Mouse (Mus musculus) c-Kit-positive CD71-positive TER-119-negative erythroid progenitor cells, embryonic 14.5 days (primary cell): ENCODE results near the gene Tmc7.

Experiments
- DNase-seq: peaks from one replicate; pipeline ENCODE4 v3.0.0-alpha.2; 2013; ENCODE audit warnings: low read depth

The Tmc7 gene

GRCm38 (mm10) chr7:118585856-118586255 lies 1.3 kb upstream of the Tmc7 start:
- no peak for DNase-seq

- no peak for DNase-seq
These were observed 390 bp upstream of the Tmc7 start for GRCm38 (mm10) chr7:118584926-118585325.

GRCm38 (mm10) chr7:118583821-118584220 lies 715 bp downstream of the Tmc7 start:
- no peak for DNase-seq

- DNase-seq = no peak
These were observed 4.6 kb downstream of the Tmc7 start for GRCm38 (mm10) chr7:118579938-118580337.

GRCm38 (mm10) chr7:118578269-118578668 lies 6.3 kb downstream of the Tmc7 start:
- no peak for DNase-seq

GRCm38 (mm10) chr7:118572039-118572438 lies 12.5 kb downstream of the Tmc7 start:
- DNase-seq = no peak

- DNase-seq = no peak
These were observed 13.2 kb downstream of the Tmc7 start for GRCm38 (mm10) chr7:118571350-118571749.

- no peak for DNase-seq
These were observed 15.4 kb downstream of the Tmc7 start for GRCm38 (mm10) chr7:118569121-118569543.

- no peak for DNase-seq
These were observed 30.2 kb downstream of the Tmc7 start for GRCm38 (mm10) chr7:118554290-118554689.

- no peak for DNase-seq
These were observed 30.7 kb downstream of the Tmc7 start for GRCm38 (mm10) chr7:118553881-118554280.

- no peak for DNase-seq
These were observed 37.1 kb downstream of the Tmc7 start for GRCm38 (mm10) chr7:118547451-118547850.

- no peak for DNase-seq
These were observed 40.4 kb downstream of the Tmc7 start for GRCm38 (mm10) chr7:118544128-118544527.

GRCm38 (mm10) chr7:118535076-118535475 lies 49.5 kb downstream of the Tmc7 start:
- no peak for DNase-seq

- no peak for DNase-seq
These were observed 50.2 kb downstream of the Tmc7 start for GRCm38 (mm10) chr7:118534326-118534725.

- DNase-seq = peak; percentile 99
These were observed 51.4 kb downstream of the Tmc7 start, which contains the start of gene Coq7 for GRCm38 (mm10) chr7:118533178-118533578. Gene Coq7 (minus strand): TSS chr7:118533356.

GRCm38 (mm10) chr7:118532519-118533177 lies 51.9 kb downstream of the Tmc7 start:
- peak; percentile 96 for DNase-seq

- DNase-seq = no peak
These were observed 57.6 kb downstream of the Tmc7 start for GRCm38 (mm10) chr7:118526967-118527366.

GRCm38 (mm10) chr7:118522077-118522476 lies 62.5 kb downstream of the Tmc7 start:
- no peak for DNase-seq

- no peak for DNase-seq
These were observed 64.9 kb downstream of the Tmc7 start for GRCm38 (mm10) chr7:118519661-118520060.

GRCm38 (mm10) chr7:118518687-118519086 lies 65.8 kb downstream of the Tmc7 start:
- no peak for DNase-seq

- no peak for DNase-seq
These were observed 66.7 kb downstream of the Tmc7 start for GRCm38 (mm10) chr7:118517819-118518218.

GRCm38 (mm10) chr7:118508556-118508955 lies 76.0 kb downstream of the Tmc7 start:
- DNase-seq = no peak

GRCm38 (mm10) chr7:118503844-118504243 lies 80.7 kb downstream of the Tmc7 start:
- DNase-seq = no peak

GRCm38 (mm10) chr7:118502333-118502732 lies 82.2 kb downstream of the Tmc7 start:
- no peak for DNase-seq
